Mouse (Mus musculus): ENCODE measurements around the gene Nyap1.

- TF ChIP-seq CTCF (conservative IDR thresholded peaks at IDR 0.05; ENCODE audit: low read length) (no peak), POU5F1 (IDR thresholded peaks at IDR 0.05; ENCODE audit: borderline replicate concordance, low read length) (no peak)
Measured at GRCm38 (mm10) chr5:137781661-137782060, 40.3 kb upstream of the Nyap1 start.
